Mouse (Mus musculus) megakaryocyte-erythroid progenitor cell, adult 5-6 weeks (primary cell): ENCODE data around the gene Mrvi1. TPM values are rescaled to one million over a fixed set of nuclear protein-coding genes. Genes with fewer than 3 reads are reported as not detected.

Experiments
- ATAC-seq: replicated peaks from 2 replicates; pipeline ENCODE4 v1.8.0; 2016; ENCODE audit warnings: mild to moderate bottlenecking, inconsistent platforms; ENCODE audit not compliant: severe bottlenecking, poor library complexity, low FRiP score, low TSS enrichment
- total RNA-seq, 2 experiments: library from RNA; stranded (forward) in 1 of 2; stranded (reverse) in 1 of 2; fragments of 200-1000, 215-1000 nt in 1 of 2; fragments of >200 nt in 1 of 2; fragmentation: Nextera tagmentation in 1 of 2; gene quantifications; 2 replicates each; pipeline ENCODE4 v1.2.3; 2014 to 2017

Mrvi1 gene
- total RNA-seq, 2 experiments from 2014 or later, result 0.98 TPM; not detected in 1

DNA sequence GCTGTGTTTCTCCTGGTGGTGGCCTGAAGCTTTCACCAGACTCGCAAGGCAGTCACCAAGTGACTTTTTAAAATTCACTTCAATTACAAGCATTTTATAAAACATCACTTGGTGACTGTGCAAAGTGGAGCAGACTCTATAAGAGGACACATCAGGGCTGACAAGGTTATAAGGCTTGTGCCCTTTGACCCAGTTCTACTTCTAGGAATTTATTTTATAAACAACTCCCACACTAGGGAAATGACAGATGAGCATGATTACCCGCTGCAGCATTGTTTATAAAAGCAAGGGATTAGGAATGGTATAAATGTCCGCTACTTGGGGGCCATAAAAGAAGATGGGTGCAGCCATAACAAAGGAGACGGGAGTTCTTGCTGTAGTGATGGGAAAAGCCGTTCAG, 1.4 kb upstream of the Mrvi1 start:
- no peak for ATAC-seq

DNA sequence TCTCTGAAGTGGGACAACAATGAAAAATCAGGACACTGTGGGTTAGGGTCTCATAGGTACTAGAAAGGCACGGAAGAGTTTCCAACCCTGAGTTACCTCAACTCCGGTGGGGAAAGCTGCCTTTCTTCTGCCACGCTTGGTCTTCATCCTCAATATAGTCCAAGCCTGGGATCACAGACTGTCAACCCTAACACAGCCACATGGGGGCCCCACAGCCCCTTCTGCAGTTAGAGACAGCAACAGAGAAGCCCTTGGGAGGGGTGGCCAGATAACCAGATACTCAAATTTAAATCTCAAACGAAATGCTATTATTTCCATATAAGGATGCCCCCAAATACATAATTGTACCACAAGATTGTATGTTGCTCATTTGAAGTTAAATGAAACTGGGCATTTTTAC, 503 bp upstream of the Mrvi1 start:
- ATAC-seq, result peak; percentile 89

DNA sequence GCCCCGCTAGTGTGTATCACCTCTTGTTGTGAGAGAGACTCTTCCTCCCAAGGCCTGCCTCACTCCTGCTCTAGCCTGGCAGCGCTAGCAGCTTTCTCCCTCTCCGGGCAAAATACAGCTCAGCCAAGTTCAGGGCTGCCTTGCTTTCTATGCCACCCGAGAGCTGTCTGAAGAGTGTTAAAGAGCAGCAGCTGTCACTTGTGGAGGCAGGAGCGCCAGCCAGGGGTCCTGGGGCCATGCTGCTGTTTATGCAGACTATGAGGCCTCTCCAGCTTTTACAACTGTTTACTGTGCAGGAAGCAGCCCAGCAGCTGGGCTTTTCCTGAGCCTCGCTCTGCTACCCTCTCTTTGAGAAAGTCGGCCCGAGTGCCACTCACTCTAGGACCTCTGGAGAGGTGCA, 1.2 kb downstream of the Mrvi1 start:
- ATAC-seq, result no peak

DNA sequence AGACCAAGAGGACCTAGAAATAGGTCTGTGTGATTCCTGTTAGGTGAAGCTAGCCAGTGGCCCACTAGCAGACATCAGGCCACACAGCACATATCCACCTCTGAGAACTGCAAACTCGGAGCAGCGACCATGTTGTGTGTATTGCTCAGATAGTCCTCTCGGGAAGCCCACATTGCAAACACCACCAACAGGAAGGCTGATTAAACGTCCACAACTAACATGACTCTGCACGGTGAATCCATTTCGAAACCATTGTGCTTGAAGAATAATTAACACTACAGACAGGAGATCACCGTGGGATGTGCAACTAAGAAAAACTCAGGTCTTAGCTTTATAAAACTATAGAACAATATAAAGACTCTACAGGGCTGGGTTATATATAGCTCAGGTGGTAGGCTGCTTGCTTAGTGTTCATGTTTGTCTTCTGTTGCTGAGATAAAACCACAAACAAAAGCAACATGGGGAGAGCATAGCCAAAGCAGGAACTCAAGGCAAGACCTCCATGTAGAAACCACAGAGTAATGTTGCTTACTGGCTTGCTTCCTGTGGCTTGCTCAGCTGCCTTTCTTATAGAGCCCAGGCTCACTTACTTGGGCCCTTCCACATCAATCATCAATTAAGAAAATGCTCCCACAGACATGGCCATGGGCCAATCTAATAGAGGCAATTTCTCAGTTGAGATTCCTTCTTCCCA, 4.4 kb downstream of the Mrvi1 start:
- ATAC-seq, result no peak

DNA sequence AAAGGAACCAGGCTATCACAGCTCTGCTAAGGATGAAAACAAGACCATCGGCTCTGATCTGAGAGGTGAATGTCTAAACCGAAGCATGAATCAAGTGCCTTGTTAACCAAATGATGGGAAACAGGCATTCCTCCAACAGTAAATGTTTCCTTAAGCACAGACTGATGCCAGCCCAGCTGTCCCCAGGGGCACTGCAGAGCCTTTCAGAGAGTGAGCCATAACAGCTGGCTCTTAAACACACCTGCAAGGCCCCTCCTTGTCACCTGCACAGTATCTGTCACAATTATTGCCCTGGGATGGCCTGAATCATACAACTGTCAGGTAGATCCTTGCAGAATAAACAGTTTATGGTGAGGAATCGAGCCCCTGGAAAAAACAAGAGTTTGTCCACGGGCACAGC, 8.8 kb downstream of the Mrvi1 start:
- no peak for ATAC-seq

DNA sequence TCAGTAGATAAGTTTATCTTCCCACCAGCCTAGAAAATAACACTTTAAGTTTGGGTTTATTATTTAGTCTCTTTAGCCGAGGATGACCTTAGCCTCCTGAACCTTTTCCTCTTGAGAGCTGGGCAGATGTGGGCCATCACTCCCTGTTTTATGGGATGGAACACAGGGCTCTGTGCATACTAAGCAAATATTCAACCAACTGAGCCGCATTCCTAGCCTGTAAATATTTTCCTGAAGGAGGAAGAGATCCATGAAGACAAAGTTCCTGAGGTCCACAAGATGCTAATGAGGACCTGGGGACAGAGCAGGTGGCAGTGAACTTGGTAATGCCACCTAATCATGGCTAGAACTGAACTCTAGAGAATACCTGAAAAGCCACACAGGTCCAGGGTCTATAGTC, 9.5 kb downstream of the Mrvi1 start:
- ATAC-seq, result no peak

DNA sequence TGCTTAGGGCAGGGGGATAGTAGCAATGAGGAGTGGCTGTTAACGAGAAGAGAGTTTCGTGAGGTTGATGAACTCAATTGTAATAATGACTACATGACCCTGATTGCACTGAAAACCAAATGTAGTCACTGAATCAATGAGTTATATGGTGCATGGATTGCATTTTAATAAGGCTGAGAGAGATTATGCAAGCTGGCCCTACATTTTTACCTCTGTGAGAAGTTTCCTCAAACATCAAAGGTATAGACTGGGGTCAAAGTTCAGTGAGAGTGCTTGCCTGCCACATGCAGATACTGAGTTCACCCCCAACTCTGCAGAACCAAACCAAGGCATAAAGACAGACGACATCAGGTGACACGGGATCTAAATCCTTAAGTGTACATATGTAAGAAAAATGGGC, 14.9 kb downstream of the Mrvi1 start:
- no peak for ATAC-seq

DNA sequence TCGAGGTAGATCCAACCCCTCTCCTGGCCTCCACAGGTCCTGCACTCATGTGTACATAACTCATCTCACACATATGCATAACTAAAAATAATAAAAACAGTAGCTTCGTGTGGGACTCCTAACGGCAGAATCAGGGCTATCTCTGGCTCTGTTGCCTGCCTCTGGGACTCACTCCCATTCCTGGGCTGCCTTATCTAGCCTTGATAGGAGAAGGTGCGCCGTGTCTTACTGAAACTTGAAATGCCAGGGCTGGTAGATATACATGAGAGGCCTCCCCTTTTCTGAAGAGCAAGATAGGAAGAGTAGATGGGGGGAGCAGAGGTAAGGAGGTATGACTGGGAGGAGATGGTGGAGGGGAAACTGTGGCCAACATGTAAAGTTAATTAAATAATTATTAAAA, 15.4 kb downstream of the Mrvi1 start:
- ATAC-seq, result peak; percentile 28; the same call in 1 of the 2 replicates

DNA sequence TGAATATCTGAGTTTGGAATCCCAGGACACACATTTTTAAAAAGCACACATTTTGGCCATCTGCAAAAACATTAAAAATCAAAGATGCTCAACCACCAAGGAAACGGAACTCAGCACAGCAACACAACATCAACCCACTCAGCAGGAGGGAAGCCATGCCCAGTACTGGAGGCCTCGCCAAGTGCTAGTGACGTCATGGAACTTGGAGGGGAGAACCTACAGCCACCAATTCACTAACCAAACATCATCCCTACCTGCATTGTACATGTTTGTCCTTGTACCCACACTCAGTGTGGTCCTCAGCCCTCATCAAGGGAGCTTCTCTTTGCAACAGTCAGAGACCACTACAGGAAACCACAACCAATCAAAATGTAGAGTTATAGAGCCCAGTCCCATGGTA, 16.9 kb downstream of the Mrvi1 start:
- ATAC-seq, result no peak

DNA sequence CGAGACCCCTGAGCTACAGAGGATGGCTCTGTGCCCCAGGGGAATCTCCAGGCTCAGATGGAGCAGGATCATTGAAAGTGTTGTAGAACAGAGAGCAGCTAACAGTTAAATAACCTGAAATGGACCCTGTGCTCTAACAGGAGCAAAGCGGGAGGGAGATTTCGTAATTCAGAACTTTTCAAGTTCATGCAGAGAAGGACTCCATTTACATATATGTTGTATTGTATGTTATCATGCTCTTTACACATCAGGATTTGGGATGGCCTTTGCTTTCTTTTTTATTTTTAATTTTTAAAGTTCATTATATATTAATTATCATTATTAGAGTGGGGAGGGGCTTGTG, 18.6 kb downstream of the Mrvi1 start:
- no peak for ATAC-seq

DNA sequence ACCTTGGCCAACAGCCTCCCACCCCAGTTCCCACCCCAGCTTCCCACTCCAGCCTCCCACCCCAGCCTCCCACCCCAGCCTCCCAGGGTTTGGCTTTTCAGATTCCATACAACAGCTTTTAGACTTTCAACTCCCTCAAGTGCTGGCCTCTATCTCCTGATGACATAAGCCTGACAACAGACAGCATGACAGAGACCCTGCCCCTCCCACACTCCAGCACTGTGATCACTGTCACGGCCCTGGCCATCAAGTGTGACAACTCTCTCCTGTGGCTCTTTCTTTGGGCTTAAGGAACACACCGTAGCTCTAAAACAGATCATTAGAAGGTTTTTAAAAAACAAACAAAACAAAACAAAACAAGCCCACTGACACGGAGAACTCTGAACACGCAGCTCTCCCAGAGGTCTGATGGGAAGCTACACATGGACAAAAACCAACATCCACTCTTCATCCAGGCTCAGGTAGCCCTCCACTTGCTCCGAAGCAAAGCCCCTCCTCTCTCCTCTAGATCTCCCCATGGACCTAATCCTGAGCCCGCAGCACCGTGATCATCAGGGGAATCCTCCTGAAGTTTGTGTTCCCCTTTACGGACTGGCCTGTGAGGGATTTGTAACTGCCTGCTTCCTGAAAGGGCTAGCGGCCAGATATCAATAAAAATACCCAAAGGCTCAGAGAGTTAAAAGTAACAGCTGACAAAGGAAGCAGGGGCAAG, 19.2 kb downstream of the Mrvi1 start:
- ATAC-seq, result no peak

DNA sequence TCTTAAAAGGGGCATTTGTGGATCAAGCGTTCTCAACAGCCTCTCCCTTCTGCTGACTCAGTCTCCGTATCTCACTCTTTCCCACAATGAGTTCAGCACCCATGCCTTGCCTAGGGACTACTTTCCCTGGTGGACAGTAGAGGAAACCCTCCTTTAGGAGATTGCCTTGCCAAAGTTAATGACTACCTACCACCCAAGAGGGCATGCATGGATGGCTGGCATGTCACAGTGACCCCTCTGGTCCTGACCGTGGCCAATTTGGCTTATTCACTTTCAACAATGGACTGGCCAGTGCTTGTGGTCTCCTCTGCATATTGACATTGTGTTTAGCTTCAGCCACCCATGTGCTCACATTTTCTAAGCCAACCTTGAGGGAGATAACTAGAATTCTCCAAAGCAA, 19.8 kb downstream of the Mrvi1 start:
- no peak for ATAC-seq

DNA sequence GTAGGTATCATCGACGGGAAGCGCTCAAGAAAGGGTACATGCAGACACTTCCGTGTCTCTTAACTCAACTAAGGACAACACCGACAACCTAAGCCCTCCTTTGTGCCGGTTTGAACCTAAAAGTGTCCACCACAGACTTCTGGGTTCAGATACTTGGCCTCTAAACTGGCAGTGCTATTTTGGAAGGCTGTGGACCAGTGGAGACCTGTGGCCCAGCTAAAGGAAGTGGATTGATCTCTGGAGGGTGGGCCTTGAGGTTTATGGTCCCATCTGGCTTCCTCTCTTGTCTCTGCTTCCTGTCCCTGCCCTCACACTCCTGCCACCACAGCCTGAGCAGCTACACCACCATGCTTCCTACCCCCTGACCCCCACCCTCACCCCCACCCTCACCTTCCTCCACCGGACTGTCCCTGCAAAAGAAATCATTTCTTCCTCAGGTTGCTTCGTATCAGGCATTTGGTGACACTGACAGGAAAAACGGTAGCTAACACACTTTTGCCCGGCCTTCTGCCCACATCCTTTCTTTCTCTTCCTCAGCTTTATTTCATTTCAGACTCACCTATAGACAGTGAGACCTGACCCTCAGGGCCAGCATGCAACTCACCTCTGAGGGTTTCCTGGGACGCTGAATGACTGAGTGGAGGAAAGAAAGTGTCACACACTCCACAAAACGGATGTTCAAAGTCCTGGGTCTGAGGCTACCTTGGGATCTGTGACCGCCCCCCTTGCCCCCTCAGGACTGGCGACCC, 25.7 kb downstream of the Mrvi1 start:
- no peak for ATAC-seq

DNA sequence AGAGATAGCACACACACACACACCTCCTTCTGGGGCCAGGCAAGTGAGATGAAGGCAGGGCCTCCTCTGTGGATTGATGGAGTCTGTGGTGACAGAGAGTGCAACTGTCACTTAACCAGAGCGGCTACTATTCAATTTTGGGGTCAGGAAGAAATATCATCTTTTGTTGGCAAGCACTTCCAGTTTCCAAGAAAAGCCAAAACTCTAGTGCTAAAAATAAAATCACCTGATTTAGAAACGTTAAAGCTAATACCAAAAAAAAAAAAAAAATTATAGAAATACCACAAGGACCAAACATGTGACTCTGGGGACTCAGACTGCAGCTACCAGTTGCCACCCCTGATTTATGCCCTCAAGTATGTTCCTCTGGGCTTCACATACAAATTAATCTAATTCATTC, 26.7 kb downstream of the Mrvi1 start:
- no peak for ATAC-seq

DNA sequence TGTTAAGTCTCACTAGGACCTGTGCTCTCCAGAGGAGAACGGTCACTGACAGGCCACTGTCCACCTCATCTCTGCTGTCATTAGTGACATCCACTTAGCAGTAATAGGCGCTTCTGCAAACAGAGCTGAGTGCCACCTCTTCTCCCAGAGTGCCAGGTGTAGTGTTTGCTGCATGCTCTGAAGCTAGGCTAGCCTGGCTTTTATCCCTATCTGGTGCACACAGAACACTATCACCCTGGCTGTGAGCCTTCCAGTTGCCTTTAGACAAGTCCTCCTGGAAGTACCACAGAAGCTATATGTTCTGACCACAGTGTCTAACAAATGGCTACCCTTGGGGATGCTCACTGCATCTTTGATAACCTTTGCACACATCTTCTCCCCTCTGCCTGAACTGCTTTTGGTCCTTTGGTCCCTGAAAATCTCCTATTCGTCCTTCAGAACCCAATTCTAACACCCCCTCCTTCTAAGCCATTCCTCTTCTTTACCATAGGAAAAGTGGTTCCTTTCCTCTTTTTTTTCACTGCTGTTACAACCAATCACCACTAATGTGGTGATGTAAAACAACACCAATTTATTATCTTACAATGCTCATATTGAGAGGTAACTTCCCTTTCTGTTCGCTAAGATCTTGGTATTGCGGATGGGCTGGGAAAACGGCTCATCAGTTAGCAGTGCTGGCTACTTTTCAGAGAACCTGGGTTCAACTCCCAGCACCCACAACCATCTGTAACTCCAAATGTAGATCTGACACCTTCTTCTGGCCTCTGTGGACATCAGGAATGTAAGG, 28.0 kb downstream of the Mrvi1 start:
- peak; percentile 45 for ATAC-seq

DNA sequence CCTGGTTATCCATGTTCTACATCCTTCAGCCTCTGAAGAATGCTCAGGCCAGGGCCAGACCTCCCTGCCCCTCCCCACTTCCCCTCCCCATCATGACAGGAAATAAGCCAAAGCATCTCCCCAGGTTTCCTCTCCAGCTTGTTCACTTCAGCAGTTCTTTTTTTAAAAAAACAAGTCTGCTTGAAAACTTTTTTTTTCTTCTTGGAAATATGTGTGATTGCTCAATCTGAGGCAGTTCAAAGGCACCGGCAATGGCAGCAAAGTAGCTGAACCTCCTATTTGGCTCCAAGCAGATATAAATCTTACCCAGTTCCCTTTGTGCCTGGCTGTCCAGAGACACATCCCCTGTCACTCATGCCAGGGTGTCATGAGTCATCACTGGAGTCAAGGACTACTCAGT, 29.1 kb downstream of the Mrvi1 start:
- no peak for ATAC-seq

DNA sequence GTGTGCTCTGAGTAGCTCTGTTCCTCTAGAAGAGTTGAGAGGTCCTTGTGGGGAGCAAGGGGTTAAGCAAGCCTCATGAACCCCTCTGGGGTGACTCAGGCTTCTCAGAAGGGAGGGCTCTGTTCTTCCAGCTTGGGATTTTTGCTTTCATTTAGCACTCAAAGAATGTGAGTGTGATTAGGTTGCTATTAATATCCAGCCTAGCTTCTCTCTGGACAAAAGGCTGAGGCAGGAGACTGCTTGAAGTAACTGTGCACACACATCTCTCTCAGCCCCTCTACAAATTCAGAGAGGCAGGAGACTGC, 31.7 kb downstream of the Mrvi1 start:
- ATAC-seq, result no peak

DNA sequence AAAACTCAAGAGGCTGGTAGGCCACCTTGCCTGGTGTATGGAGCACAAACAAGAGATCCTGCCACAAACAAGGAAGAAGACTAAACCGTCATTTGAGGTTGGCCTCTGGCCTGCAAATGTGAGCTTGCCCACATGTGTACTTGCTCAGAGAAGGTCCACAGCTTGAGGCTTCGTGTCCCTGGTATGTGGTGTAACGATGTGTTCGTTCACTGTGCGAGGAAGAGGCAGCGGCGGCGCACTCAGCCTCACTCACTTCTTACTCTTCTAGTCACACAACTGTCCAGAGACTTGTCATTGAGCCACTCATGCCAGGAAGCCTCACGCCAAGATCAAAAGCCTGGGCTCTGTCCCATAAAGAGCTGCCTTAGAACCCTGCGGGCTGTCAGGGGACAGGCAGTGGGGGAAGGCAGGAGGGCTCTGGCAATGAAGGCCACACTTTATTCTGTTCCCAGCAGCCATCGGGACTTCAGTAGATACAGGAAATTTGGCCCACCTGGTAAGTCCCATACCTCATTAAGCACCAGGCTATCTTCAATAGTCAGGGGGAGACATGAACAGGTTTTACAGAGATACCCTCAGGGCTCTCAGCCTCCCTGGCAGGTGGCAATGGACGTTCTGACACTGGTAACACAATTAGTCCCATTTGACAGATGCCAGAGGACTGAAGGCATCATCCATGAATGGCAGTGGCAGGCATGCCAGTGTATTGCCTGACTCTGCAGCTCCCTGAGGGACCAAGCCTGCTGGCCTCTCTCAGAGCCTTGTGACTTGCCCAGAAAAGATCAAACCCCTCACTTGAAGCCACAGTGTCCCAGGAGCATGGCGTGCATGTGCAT, 32.3 kb downstream of the Mrvi1 start:
- no peak for ATAC-seq

DNA sequence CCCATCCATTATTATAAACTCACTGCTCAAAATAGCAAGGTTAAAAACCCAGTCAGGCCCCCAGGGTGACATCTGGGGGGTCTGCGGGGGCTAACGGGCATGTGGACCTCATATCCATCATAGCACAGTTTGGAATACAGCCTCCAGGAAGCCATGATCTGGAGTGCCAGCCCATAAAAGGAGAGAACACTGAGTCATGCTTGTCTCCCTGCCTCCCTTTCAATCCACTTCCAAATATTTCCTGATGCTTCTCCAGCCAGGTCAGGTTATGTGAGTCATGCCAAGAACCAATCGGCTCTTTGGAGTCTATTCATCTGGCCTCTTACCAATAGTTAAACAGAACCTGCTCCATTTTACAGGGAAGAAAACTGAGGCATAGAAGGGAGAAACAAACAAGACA, 33.7 kb downstream of the Mrvi1 start:
- no peak for ATAC-seq
